Mouse (Mus musculus): Measurements from ENCODE around the gene Fam126a. TPM values are rescaled to one million over a fixed set of nuclear protein-coding genes. Genes with fewer than 3 reads are reported as not detected.

The Fam126a gene
- polyA plus RNA-seq (2015; fragmentation: Nextera tagmentation; extraction: Ambion mirVana): 35.8 and 38.7 TPM in 2 replicates

- 1% methylated on average over 16 of the region's 16 CpGs for WGBS
- 0 out of 2 replicates have a peak, but pooled peaks cover 3% of the 10 kb centered on the region for H3K36me3 ChIP-seq
Observed at GRCm38 (mm10) chr5:24030579-24030969, at the start of gene Fam126a. TSS of gene Fam126a (minus strand) at chr5:24030690.

DNA sequence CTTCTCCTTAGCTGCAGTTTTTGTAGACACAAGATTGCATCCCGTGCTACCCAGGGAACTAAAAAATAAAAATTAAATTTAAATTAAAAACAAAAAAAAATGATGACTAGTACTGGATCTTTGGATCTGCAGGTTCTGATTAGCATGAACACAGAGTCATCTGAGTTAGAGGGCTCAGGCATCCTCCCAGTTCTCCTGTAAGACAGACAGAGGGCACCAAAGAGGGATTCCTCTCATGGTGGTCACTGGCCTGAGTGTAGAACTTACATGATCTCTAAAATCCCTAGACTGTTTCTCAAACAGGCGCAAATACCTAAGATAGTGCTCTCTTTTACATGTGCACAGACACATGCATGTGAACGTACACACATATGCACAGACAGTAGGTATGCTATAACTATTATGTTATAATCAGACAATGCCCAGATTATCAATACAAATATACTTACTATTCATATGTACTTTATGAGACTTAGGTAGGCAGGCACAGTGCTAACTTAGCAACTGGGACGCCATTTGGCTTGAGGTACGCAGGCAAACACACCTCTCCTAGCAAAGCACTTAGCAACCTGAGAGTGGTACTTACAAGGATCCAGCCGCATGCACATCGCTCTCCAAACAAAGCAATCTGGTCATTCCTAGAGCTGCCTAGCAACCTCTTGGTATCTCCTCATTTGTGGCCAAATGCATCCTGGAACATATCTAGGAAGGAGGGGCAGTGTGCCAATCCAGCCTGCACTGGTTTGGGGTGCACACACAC, 48.1 kb upstream of the Fam126a start:
- Histone ChIP-seq H3K4me2 (replicated peaks) (no peak overlapping the region), H3K9me3 (no peaks in the 10 kb centered on the region), H3K9ac (replicated peaks) (no peak overlapping the region), H3K4me3 (replicated peaks) (no peak overlapping the region), H3K27ac (no peak overlapping the region), H3K36me3 (no peaks in the 10 kb centered on the region), H3K4me1 (replicated peaks) (peaks cover 20% of the 10 kb centered on the region), H3K27me3 (0 out of 2 replicates have a peak, but pooled peaks cover 2% of the 10 kb centered on the region)
- ATAC-seq: peak; percentile 54; the same call in 1 of the 2 replicates
- WGBS: 81% methylated on average over 7 of the region's 7 CpGs

More at GRCm38 (mm10) chr5:24030579-24030969, at the start of gene Fam126a:
- peak; percentile 100 for ATAC-seq
- Histone ChIP-seq H3K4me3 (replicated peaks) (peak within 1 kb of the TSS; percentile 86), H3K27ac (peak within 1 kb of the TSS; percentile 75), H3K27me3 (no peaks in the 10 kb centered on the region), H3K4me1 (replicated peaks) (peaks cover 21% of the 10 kb centered on the region), H3K4me2 (replicated peaks) (peak within 1 kb of the TSS; percentile 89), H3K9ac (replicated peaks) (peak within 1 kb of the TSS; percentile 90), H3K9me3 (no peaks in the 10 kb centered on the region)

- H3K9me3 ChIP-seq: no peaks in the 10 kb centered on the region
- ATAC-seq: 0 out of 2 replicates have a peak, but pooled peaks have one; percentile 38
- no peaks in the 10 kb centered on the region for H3K36me3 ChIP-seq
- peak overlapping the region; percentile 29; the same call in 1 of the 2 replicates for H3K4me3 ChIP-seq (replicated peaks)
- 26% methylated on average over 7 of the region's 7 CpGs for WGBS
- H3K9ac ChIP-seq (replicated peaks): no peak overlapping the region
- H3K27me3 ChIP-seq: no peaks in the 10 kb centered on the region
- peaks cover 20% of the 10 kb centered on the region for H3K4me1 ChIP-seq (replicated peaks)
- peak overlapping the region; percentile 77; the same call in 1 of the 2 replicates for H3K27ac ChIP-seq
- peak overlapping the region; percentile 50 for H3K4me2 ChIP-seq (replicated peaks)
Observed at GRCm38 (mm10) chr5:24077739-24078306, 47.3 kb upstream of the Fam126a start.

GRCm38 (mm10) chr5:24076986-24077718, 46.7 kb upstream of the Fam126a start:
- Histone ChIP-seq H3K9ac (replicated peaks) (peak overlapping the region; percentile 48), H3K27ac (peak overlapping the region; percentile 77), H3K36me3 (no peaks in the 10 kb centered on the region), H3K9me3 (no peaks in the 10 kb centered on the region), H3K27me3 (no peaks in the 10 kb centered on the region), H3K4me2 (replicated peaks) (peak overlapping the region; percentile 50), H3K4me1 (replicated peaks) (peaks cover 20% of the 10 kb centered on the region), H3K4me3 (replicated peaks) (peak overlapping the region; percentile 29)
- peak; percentile 87 for ATAC-seq
- WGBS: 4% methylated on average over 15 of the region's 15 CpGs

- peaks cover 5% of the 10 kb centered on the region for H3K4me1 ChIP-seq (replicated peaks)
- H3K4me3 ChIP-seq (replicated peaks): no peak overlapping the region
- H3K4me2 ChIP-seq (replicated peaks): no peak overlapping the region
- no peak overlapping the region for H3K27ac ChIP-seq
- H3K9ac ChIP-seq (replicated peaks): no peak overlapping the region
- no peaks in the 10 kb centered on the region for H3K9me3 ChIP-seq
- H3K36me3 ChIP-seq: no peaks in the 10 kb centered on the region
- no peaks in the 10 kb centered on the region for H3K27me3 ChIP-seq
- 69% methylated on average over 6 of the region's 6 CpGs for WGBS
- no peak for ATAC-seq
Observed at GRCm38 (mm10) chr5:24072031-24072430, 41.5 kb upstream of the Fam126a start.

- Histone ChIP-seq H3K4me3 (replicated peaks) (no peak overlapping the region), H3K27ac (no peak overlapping the region), H3K4me2 (replicated peaks) (no peak overlapping the region), H3K36me3 (no peaks in the 10 kb centered on the region), H3K4me1 (replicated peaks) (no peaks in the 10 kb centered on the region), H3K9ac (replicated peaks) (no peak overlapping the region), H3K9me3 (no peaks in the 10 kb centered on the region), H3K27me3 (no peaks in the 10 kb centered on the region)
- no peak for ATAC-seq
- WGBS: 86% methylated on average over 6 of the region's 6 CpGs
Observed at GRCm38 (mm10) chr5:24068955-24069354, 38.5 kb upstream of the Fam126a start.

DNA sequence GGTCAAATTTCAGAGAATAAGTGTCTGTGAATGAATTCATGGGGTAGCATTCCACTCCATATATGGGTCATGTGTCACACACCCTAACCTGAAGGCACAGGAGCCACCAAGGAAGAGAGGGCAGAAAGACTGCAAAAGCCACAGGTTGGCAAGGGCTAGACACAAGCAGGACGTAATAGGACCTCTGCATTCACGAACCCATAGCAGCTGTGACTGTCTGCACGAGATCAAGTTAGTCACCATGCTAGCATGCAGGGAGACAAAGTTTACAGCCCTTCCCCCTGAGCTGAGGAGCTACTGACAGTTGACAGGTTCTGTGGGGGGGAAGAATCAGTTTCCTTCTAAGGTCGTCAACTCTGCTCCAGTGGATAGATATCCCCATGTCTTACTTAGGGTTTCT, 33.1 kb upstream of the Fam126a start:
- H3K9ac ChIP-seq (replicated peaks): no peak overlapping the region

GRCm38 (mm10) chr5:24063034-24063433, 32.5 kb upstream of the Fam126a start:
- H3K27me3 ChIP-seq: no peaks in the 10 kb centered on the region
- H3K9ac ChIP-seq (replicated peaks): no peak overlapping the region
- no peaks in the 10 kb centered on the region for H3K4me1 ChIP-seq (replicated peaks)
- no peak overlapping the region for H3K4me3 ChIP-seq (replicated peaks)
- H3K4me2 ChIP-seq (replicated peaks): no peak overlapping the region
- no peak for ATAC-seq
- H3K27ac ChIP-seq: no peak overlapping the region
- 91% methylated on average over 6 of the region's 6 CpGs for WGBS
- no peaks in the 10 kb centered on the region for H3K9me3 ChIP-seq
- no peaks in the 10 kb centered on the region for H3K36me3 ChIP-seq

More for the DNA sequence above, 33.1 kb upstream of the Fam126a start:
- Histone ChIP-seq H3K4me2 (replicated peaks) (no peak overlapping the region), H3K9me3 (no peaks in the 10 kb centered on the region), H3K4me3 (replicated peaks) (no peak overlapping the region), H3K27me3 (no peaks in the 10 kb centered on the region), H3K36me3 (no peaks in the 10 kb centered on the region), H3K4me1 (replicated peaks) (no peaks in the 10 kb centered on the region), H3K27ac (no peak overlapping the region)
- no peak for ATAC-seq
- 75% methylated on average over 4 of the region's 4 CpGs for WGBS

DNA sequence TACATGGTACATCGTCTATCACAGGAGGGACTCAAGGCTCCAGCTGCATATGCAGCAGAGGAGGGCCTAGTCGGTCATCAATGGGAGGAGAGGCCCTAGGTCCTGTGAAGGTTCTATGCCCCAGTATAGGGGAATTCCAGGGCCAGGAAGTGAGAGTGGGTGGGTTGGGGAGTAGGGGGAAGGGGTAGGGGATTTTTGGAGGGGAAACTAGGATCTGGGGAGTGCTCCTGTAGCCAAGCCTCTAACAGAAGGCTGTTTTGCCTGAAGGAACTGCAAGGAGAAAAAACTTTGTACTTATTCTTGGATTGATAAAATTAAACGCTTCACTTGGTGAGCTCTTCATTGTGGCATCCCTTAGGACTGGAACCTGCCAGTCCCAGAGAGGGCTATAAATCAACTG, 30.5 kb upstream of the Fam126a start:
- no peak for ATAC-seq
- no peaks in the 10 kb centered on the region for H3K36me3 ChIP-seq
- 78% methylated on average over 3 of the region's 3 CpGs for WGBS

DNA sequence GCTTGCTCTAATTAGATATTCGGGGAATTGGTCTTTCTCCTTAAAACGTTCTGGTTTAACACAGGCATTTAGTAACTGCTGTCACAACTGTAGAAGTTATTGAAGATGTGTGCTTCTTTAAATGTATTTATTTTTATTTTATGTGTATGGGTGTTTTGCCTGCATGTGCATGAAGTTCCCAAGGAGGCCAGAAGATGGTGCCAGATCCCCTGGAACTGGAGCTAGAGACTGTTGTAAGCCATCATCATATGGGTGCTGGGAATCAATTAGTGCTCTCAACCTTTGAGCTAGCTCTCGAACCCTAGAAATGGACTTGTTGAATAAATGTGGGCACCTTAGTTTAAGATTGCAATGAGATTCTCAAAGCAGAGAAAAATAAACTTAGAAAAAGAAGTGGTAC, 27.1 kb upstream of the Fam126a start:
- no peak for ATAC-seq
- Histone ChIP-seq H3K4me2 (replicated peaks) (no peak overlapping the region), H3K36me3 (no peaks in the 10 kb centered on the region), H3K4me1 (replicated peaks) (peaks cover 8% of the 10 kb centered on the region), H3K9me3 (peaks cover 6% of the 10 kb centered on the region; the same call in 1 of the 2 replicates), H3K9ac (replicated peaks) (no peak overlapping the region), H3K27ac (no peak overlapping the region), H3K27me3 (no peaks in the 10 kb centered on the region), H3K4me3 (replicated peaks) (no peak overlapping the region)
- 74% methylated on average over 3 of the region's 3 CpGs for WGBS

More for the DNA sequence above, 30.5 kb upstream of the Fam126a start:
- Histone ChIP-seq H3K9me3 (peaks cover 2% of the 10 kb centered on the region; the same call in 1 of the 2 replicates), H3K27me3 (no peaks in the 10 kb centered on the region), H3K9ac (replicated peaks) (no peak overlapping the region), H3K27ac (no peak overlapping the region), H3K4me1 (replicated peaks) (no peaks in the 10 kb centered on the region), H3K4me3 (replicated peaks) (no peak overlapping the region), H3K4me2 (replicated peaks) (no peak overlapping the region)

GRCm38 (mm10) chr5:24056865-24057264, 26.4 kb upstream of the Fam126a start:
- Histone ChIP-seq H3K9me3 (peaks cover 6% of the 10 kb centered on the region; the same call in 1 of the 2 replicates), H3K27me3 (no peaks in the 10 kb centered on the region), H3K4me2 (replicated peaks) (no peak overlapping the region), H3K4me3 (replicated peaks) (no peak overlapping the region), H3K36me3 (no peaks in the 10 kb centered on the region), H3K27ac (no peak overlapping the region), H3K4me1 (replicated peaks) (peaks cover 8% of the 10 kb centered on the region), H3K9ac (replicated peaks) (no peak overlapping the region)
- 97% methylated on average over 2 of the region's 2 CpGs for WGBS
- ATAC-seq: no peak

DNA sequence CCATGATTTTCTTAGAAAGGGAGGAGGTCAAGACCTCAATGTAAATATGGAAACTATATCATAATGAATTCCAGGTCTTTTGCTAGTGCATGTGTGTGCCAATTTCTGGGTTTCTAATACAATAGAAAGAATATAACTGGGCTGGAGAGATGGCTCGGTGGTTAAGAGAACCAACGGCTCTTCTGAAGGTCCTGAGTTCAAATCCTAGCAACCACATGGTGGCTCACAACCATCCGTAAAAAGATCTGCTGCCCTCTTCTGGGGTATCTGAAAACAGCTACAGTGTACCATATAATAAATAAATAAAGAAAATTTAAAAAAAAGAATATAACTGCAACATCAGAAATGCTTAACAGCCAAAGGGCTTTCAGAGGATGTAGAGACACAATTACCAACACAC, 23.9 kb upstream of the Fam126a start:
- no peak for ATAC-seq
- 91% methylated on average over 3 of the region's 3 CpGs for WGBS
- Histone ChIP-seq H3K9ac (replicated peaks) (no peak overlapping the region), H3K36me3 (no peaks in the 10 kb centered on the region), H3K27ac (no peak overlapping the region), H3K4me1 (replicated peaks) (peaks cover 8% of the 10 kb centered on the region), H3K4me2 (replicated peaks) (no peak overlapping the region), H3K9me3 (peaks cover 6% of the 10 kb centered on the region; the same call in 1 of the 2 replicates), H3K4me3 (replicated peaks) (no peak overlapping the region), H3K27me3 (no peaks in the 10 kb centered on the region)
